Mouse (Mus musculus): ENCODE data around the gene Ifi204. TPM values are rescaled to one million over a fixed set of nuclear protein-coding genes. Genes with fewer than 3 reads are reported as not detected.
"Not testable (repeated sequence)": the region's sequence is repeated elsewhere in the genome, so short reads cannot be mapped to it uniquely, and the experiment has no call there.

Gene Ifi204
- total RNA-seq (2021): 1 to 10 TPM; 2.2 TPM

- peak; percentile 33 for DNase-seq (ENCODE audit: low spot score)
- intact Hi-C loops (cut with DNase I): not testable (repeated sequence)
These were observed at the start of gene Ifi204 for GRCm38 (mm10) chr1:173766848-173767617. Ifi204 (minus strand) TSS chr1:173766943.

- DNase-seq (ENCODE audit: low spot score); intact Hi-C loops (cut with DNase I): not testable (repeated sequence)
These were observed 42.6 kb upstream of the Ifi204 start for GRCm38 (mm10) chr1:173809294-173809693.

DNA sequence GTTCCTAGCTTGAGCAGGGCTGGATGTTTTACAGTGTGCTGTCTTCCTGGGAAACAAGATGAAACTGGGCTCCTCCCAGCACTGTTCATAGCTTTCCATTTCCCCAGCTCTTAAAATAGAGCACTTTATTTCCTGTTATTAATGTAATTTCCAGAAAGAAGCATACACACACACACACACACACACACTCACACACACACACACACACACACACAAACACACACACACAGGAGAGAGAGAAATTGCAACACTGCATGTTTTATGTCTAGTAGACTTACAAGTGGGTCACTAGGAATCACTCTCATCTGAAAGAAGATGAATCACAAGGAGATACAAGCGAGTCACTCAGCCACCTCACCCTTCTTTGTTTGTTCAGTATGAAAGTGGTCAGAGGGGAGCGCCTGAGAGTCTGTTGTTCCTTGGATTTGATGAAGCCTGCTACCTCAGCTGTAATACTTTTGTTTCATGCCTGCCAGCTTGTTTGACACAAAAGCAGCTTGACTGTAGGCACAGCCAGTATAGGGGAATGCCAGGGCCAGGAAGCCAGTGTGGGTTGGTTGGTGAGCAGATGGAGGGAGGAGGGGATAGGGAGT is 36.0 kb upstream of the Ifi204 start:
- intact Hi-C loops (cut with DNase I): loop anchor here (5.0 kb wide), 1 partner anchor 75 kb away; no protein-coding TSS in a partner anchor
- DNase-seq (ENCODE audit: low spot score): peak; percentile 9

GRCm38 (mm10) chr1:173802207-173802606 is 35.5 kb upstream of the Ifi204 start:
- DNase-seq (ENCODE audit: low spot score): not testable (repeated sequence)
- intact Hi-C loops (cut with DNase I): loop anchor here (5.0 kb wide), 1 partner anchor 75 kb away; no protein-coding TSS in a partner anchor

DNA sequence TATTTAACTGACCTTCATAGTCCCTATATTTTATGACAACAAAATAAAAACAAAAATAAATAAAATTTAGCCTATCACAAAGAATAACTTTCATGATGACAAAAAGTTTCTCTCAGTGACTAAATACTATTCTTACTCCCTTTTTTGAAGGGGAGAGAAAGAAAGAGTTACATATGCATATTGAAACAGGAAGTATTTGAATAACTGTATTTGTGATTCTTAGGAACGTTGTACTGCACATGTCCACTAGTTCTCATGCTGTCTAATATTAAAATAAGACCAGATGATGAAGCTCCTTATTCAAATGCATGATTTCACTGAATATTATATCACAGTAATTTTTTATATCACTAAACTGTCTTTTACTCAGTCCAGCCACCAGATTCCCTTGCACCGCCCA is 35.0 kb upstream of the Ifi204 start:
- not testable (repeated sequence) for DNase-seq (ENCODE audit: low spot score)
- intact Hi-C loops (cut with DNase I): loop anchor here (5.0 kb wide), 1 partner anchor 76 kb away; no protein-coding TSS in a partner anchor

DNA sequence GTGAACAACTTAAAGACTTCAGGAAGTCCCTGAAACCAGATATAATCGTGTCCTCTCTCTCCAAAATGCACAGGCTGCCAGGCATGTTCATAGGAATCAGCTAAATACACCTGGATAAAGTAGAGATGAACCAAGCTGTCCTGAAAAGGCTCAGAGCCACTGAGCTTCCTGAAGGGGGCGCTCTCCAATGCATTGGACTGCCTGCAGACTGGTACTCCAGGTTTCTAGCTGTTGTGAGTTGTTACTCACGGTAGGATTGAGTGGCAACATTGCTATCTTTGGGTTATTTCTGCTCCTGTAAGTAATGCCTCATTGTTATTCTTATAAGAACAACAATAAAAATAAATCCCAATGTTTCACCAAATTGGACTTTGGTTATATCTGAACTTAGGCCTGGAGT is 6.7 kb upstream of the Ifi204 start:
- intact Hi-C loops (cut with DNase I); DNase-seq (ENCODE audit: low spot score): not testable (repeated sequence)

DNA sequence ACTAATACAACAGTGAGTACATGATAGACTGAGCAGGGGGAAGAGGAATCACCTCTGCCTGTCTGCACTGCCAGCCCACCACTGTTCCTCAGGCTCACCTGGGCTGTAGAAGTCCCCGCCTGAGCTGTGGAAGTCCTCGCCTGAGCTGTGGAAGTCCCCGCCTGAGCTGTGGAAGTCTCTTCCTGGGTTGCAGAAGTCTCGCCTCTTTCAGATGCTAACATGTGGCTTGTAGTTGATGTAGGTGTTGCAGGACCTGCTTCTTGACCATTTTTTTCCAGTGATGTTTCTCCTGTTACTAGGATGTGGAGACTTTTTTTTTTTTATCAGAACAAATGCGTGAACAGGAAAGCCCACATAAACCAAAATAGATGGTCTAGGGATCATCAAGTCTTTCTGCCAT is 6.7 kb downstream of the Ifi204 start:
- intact Hi-C loops (cut with DNase I); DNase-seq (ENCODE audit: low spot score): not testable (repeated sequence)

- intact Hi-C loops (cut with DNase I): no loop called here
- DNase-seq (ENCODE audit: low spot score): no peak
These were observed 24.5 kb downstream of the Ifi204 start for GRCm38 (mm10) chr1:173742262-173742661.

GRCm38 (mm10) chr1:173741656-173742055 is 25.1 kb downstream of the Ifi204 start, which contains the start of gene Ifi207:
Ifi207 (minus strand) TSS chr1:173741747.
- DNase-seq (ENCODE audit: low spot score): no peak
- intact Hi-C loops (cut with DNase I): no loop called here

GRCm38 (mm10) chr1:173740537-173740936 is 26.2 kb downstream of the Ifi204 start:
- no peak for DNase-seq (ENCODE audit: low spot score)
- intact Hi-C loops (cut with DNase I): no loop called here

- intact Hi-C loops (cut with DNase I): no loop called here
- no peak for DNase-seq (ENCODE audit: low spot score)
These were observed 29.8 kb downstream of the Ifi204 start for GRCm38 (mm10) chr1:173736986-173737385.

GRCm38 (mm10) chr1:173735015-173735414 is 31.7 kb downstream of the Ifi204 start:
- DNase-seq (ENCODE audit: low spot score); intact Hi-C loops (cut with DNase I): not testable (repeated sequence)

GRCm38 (mm10) chr1:173733219-173733618 is 33.5 kb downstream of the Ifi204 start:
- no peak for DNase-seq (ENCODE audit: low spot score)
- intact Hi-C loops (cut with DNase I): no loop called here

Other genes with a start within 250 kb of the Ifi204 start
- gene Ifi214, start 231.0 kb downstream of the Ifi204 start, total RNA-seq (2021): under 1 TPM in 1 of 2 experiments, not detected in 1; 0.08 TPM
- under 1 TPM; 0.10 to 0.25 TPM for gene Ifi213, start 167.7 kb downstream of the Ifi204 start, total RNA-seq (2021)
- under 1 TPM; 0.59 to 0.60 TPM for gene Ifi209, start 136.0 kb downstream of the Ifi204 start, total RNA-seq (2021)
- gene Ifi208, start 93.3 kb downstream of the Ifi204 start, total RNA-seq (2021): under 1 TPM; 0.28 to 0.42 TPM
- gene Ifi207, start 25.2 kb downstream of the Ifi204 start, total RNA-seq (2021): 1 to 10 TPM; 2.9 to 3.5 TPM
- 1 to 10 TPM; 1.0 to 1.7 TPM for gene Ifi211, start 146.1 kb upstream of the Ifi204 start, total RNA-seq (2021)
- gene Mndal, start 175.5 kb upstream of the Ifi204 start, total RNA-seq (2021): 10 to 100 TPM; 12.7 to 14.6 TPM
- gene Ifi203, start 175.7 kb upstream of the Ifi204 start, total RNA-seq (2021): 10 to 100 TPM; 15.0 to 15.2 TPM
- gene Ifi202b, start 215.8 kb upstream of the Ifi204 start, total RNA-seq (2021): not detected